Mouse (Mus musculus) kidney, embryonic 16.5 days (tissue): ENCODE results near the gene Prss16. TPM values are rescaled to one million over a fixed set of nuclear protein-coding genes. Genes with fewer than 3 reads are reported as not detected.

ENCODE experiments used
- ATAC-seq: fragments of 200-750 bp; cut with Nextera tagmentation; 2 replicates; pipeline ENCODE4 v1.8.0; 2017; ENCODE audit warnings: moderate TSS enrichment; ENCODE audit not compliant: low FRiP score, low TSS enrichment
- H3K27ac ChIP-seq: fragments of 300-500 bp; sonication (generic); 2 replicates; pipeline ENCODE4 v1.5.1; 2014; ENCODE audit warnings: low read length
- H3K27me3 ChIP-seq: fragments of 300-500 bp; sonication (generic); 2 replicates; pipeline ENCODE4 v1.6.1; 2014; ENCODE audit warnings: low read length, control low read depth, mixed read lengths; ENCODE audit not compliant: insufficient read depth
- H3K36me3 ChIP-seq: fragments of 300-500 bp; sonication (generic); 2 replicates; pipeline ENCODE4 v1.6.1; 2014; ENCODE audit warnings: low read length, control low read depth, mixed read lengths; ENCODE audit not compliant: insufficient read depth
- H3K4me1 ChIP-seq: fragments of 300-500 bp; sonication (generic); 2 replicates; pipeline ENCODE4 v1.6.1; 2014; ENCODE audit warnings: low read length, control low read depth, mixed read lengths; ENCODE audit not compliant: insufficient read depth
- H3K4me2 ChIP-seq: fragments of 300-500 bp; sonication (generic); replicated peaks from 2 replicates; pipeline ENCODE4 v1.6.1; 2014; ENCODE audit warnings: low read depth, low read length
- H3K4me3 ChIP-seq: fragments of 300-500 bp; sonication (generic); 2 replicates; pipeline ENCODE4 v1.5.1; 2014; ENCODE audit warnings: mild to moderate bottlenecking, low read length
- H3K9ac ChIP-seq: fragments of 300-500 bp; sonication (generic); replicated peaks from 2 replicates; pipeline ENCODE4 v1.6.1; 2014; ENCODE audit warnings: low read length
- H3K9me3 ChIP-seq: fragments of 300-500 bp; sonication (generic); 2 replicates; pipeline ENCODE4 v1.6.1; 2016; ENCODE audit warnings: low read length, control low read depth
- WGBS: fragments of 180-500 bp; shearing (Covaris S2); extraction: QIAGEN DNeasy Blood & Tissue Kit; methylation state at CpG from one replicate; pipeline ENCODE4 v1.1.7; 2014; 5-methylcytosine and 5-hydroxymethylcytosine counted together
- polyA plus RNA-seq: library from polyadenylated mRNA; unstranded; fragments of >200 nt; fragmentation: Nextera tagmentation; extraction: Ambion mirVana; gene quantifications from 2 replicates; pipeline ENCODE4 v1.2.1, GENCODE M21; 2015

Prss16 gene
- polyA plus RNA-seq, 1 experiment from 2014 or later, result 0.97 TPM

DNA sequence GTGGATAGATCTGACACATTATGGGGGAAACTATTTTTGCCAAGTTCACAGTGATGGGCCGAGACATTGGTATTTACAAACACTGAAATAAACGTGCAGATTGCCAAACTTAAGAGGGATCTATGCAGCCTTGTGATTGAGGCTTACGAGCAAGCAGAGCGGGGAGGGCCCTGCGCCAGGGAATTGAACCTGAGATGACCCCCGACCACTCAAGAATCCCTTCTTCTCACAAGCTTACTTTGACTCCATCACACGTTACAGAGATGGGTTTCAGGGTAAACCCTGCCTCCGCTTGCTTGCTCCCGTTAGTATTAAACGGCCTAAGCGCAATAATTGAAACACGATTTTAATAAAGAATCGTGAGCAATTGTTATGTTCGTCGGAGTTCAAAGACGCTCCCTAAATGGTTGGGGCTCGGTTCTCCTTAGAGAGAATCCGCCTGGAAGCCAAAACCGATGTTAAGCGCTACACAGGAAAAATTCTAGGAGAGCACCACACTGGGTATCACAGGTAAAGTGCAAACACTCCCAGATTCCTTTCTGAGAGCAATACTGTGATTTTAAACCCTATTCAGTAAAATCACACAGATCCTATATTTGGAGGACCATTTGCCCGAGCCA is 12.2 kb downstream of the Prss16 start:
- Histone ChIP-seq H3K4me1 (peaks cover 14% of the 10 kb centered on the region), H3K9me3 (no peaks in the 10 kb centered on the region), H3K4me2 (peak overlapping the region; percentile 64), H3K27ac (no peak overlapping the region), H3K4me3 (peak overlapping the region; percentile 39), H3K9ac (no peak overlapping the region), H3K36me3 (no peaks in the 10 kb centered on the region), H3K27me3 (peaks cover 84% of the 10 kb centered on the region)
- no peak for ATAC-seq
- 3% methylated on average over 21 of the region's 21 CpGs for WGBS

DNA sequence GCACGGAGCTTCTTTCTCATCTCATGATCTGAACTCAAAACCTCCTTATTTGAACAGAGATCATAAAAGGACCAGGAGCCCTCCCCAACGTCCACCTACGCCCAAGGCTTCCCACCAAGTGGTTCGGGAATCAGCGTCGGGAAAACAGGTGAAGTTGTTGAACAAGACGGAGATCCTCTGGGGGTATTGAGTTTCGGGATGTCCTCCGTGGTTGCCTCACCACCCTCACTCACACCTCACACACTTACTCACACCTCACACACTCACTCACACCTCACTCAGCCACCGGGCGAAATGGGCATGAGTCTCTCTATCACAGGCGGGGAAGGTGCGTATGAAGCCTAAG is 12.7 kb downstream of the Prss16 start:
- H3K27ac ChIP-seq, result no peak overlapping the region
- no peak for ATAC-seq
- H3K9ac ChIP-seq, result no peak overlapping the region
- peak overlapping the region; percentile 64 for H3K4me2 ChIP-seq
- H3K27me3 ChIP-seq, result peaks cover 79% of the 10 kb centered on the region
- WGBS, result 3% methylated on average over 13 of the region's 13 CpGs
- H3K4me1 ChIP-seq, result peaks cover 14% of the 10 kb centered on the region
- H3K4me3 ChIP-seq, result peak overlapping the region; percentile 39
- H3K9me3 ChIP-seq, result no peaks in the 10 kb centered on the region
- no peaks in the 10 kb centered on the region for H3K36me3 ChIP-seq

DNA sequence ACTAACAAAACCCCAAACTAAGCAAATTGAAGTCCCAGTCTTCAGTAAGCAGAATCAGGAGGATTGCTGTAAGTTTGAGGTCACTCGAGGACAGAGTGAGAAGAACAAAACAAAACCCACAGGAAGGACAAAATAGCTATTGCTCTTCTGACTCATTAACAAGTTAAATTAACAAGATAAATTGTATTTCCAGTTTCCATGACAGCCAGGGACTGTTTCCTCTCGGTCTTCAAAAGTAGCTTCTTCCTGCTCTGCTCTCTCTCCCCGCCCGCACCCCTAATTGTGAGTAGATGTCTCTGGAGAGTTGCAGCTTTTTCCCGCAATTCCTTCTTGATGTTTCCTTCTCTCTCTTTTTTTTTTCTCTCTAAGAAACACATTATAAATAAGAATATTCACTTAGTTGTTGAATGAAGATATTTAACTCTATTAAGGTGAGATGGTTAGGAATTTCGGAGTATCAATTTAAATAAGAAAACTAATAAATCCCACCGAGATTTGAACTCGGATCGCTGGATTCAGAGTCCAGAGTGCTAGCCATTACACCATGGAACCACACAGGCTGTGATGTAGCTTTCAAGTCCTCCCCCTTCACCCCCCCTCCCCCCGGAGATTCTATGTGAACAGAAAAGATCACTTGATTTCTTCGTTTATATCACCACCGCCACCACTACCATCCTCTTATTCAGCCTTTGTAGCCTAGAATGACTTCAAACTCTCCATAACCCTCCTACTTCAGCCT is 13.3 kb downstream of the Prss16 start:
- no peak; the same call in 1 of the 2 replicates for ATAC-seq
- Histone ChIP-seq H3K36me3 (no peaks in the 10 kb centered on the region), H3K27me3 (peaks cover 74% of the 10 kb centered on the region), H3K4me2 (peak overlapping the region; percentile 64), H3K9ac (no peak overlapping the region), H3K4me1 (peaks cover 14% of the 10 kb centered on the region), H3K27ac (no peak overlapping the region), H3K9me3 (peaks cover under 1% of the 10 kb centered on the region), H3K4me3 (peak overlapping the region; percentile 50)
- WGBS, result 2% methylated on average over 12 of the region's 12 CpGs

DNA sequence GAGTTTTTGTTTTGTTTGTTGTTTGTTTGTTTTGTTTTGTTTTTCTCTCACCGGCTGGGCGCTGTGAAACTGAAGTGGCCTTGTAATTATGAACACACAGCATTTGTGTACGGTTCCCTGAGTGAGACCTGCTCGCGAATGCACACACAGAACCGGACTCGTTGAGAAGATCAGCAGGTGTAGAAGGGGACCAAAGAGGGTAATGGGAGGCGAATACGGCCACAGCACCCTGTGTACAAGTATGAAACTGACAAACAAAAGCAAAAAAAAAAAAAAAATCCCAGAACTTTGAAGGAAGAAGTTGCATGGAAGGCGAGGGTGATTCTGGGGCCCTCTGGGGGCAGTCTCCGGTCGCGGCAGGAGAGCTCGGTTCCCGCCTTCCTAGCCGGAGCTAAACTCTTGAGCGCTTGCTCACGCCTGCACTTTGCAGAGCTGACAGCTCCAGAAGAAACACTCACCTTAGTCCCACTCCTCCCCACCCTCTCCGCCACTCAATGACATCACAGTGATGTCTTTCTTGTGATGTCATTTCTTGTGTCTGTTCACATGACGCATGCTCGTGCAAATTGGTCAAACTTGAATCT is 14.1 kb downstream of the Prss16 start:
- Histone ChIP-seq H3K4me1 (peaks cover 14% of the 10 kb centered on the region), H3K9me3 (peaks cover 6% of the 10 kb centered on the region), H3K4me3 (peak overlapping the region; percentile 50), H3K27ac (no peak overlapping the region), H3K9ac (peak overlapping the region; percentile 11; the same call in 1 of the 2 replicates), H3K27me3 (peaks cover 65% of the 10 kb centered on the region), H3K4me2 (peak overlapping the region; percentile 64), H3K36me3 (no peaks in the 10 kb centered on the region)
- WGBS, result under 1% methylated on average over 20 of the region's 21 CpGs
- peak; percentile 70; the same call in 1 of the 2 replicates for ATAC-seq

DNA sequence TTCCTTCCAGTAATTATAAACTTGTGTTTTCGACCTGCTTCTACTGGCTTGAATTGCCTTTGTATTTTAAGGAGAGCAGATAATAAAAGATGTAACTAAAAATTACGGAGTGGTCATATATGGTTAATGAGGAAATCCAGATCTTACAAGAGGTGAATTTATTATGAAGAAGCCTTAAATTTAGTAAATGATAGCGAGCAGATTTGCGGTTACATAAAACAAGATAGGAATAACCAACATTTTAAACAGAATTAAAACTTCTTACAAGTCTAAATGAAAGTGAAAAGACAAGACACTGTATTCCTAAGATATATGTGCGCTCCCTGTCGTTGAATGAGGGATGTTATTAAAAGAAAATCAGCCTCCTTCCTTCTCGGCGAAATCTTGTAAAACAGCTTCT is 14.6 kb downstream of the Prss16 start:
- peaks cover 60% of the 10 kb centered on the region for H3K27me3 ChIP-seq
- peaks cover 14% of the 10 kb centered on the region for H3K4me1 ChIP-seq
- H3K36me3 ChIP-seq, result no peaks in the 10 kb centered on the region
- ATAC-seq, result no peak
- H3K9me3 ChIP-seq, result peaks cover 8% of the 10 kb centered on the region
- H3K9ac ChIP-seq, result 0 out of 2 replicates have a peak overlapping the region, but pooled peaks have one; percentile 11
- H3K4me2 ChIP-seq, result peak overlapping the region; percentile 64
- H3K4me3 ChIP-seq, result peak overlapping the region; percentile 50
- 5% methylated on average over 8 of the region's 8 CpGs for WGBS
- no peak overlapping the region for H3K27ac ChIP-seq

DNA sequence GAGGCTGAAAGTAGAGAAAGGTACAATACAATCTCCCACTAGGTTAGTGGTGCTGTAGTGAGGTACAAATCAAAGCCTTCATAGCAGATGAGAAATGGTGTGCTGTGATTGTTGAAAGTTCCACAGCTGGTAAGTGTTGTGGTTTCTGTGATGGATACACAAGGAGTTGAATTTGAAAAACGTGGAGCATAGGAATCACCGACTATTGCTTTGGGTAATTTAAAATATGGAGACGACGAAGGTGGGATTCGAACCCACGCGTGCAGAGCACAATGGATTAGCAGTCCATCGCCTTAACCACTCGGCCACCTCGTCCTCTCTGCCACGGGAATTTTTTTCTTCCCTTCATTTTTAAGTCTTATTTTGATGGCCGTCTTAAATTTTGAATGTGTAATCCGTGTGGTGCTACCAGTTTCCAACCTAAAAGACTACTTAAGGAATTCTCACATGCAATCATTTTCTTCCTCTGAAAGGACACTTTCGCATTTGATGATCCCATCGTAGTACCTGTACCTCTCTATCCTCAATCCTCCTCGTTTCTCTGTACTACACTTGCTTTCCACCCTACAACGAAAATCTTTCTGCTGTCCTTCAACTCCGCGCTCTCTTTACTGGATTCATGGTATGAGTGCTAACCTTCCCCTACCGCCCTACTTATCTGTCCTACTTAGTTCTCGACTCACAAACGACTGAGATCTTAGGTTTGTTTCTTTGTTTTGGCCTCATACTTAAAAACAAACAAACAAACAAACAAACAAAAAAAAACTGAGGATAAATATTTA is 15.4 kb downstream of the Prss16 start:
- H3K9ac ChIP-seq, result no peak overlapping the region
- H3K4me3 ChIP-seq, result no peak overlapping the region
- H3K9me3 ChIP-seq, result peaks cover 8% of the 10 kb centered on the region
- no peaks in the 10 kb centered on the region for H3K36me3 ChIP-seq
- H3K4me1 ChIP-seq, result peaks cover 14% of the 10 kb centered on the region
- H3K27me3 ChIP-seq, result peaks cover 52% of the 10 kb centered on the region
- ATAC-seq, result no peak
- H3K27ac ChIP-seq, result no peak overlapping the region
- 3% methylated on average over 22 of the region's 22 CpGs for WGBS
- peak overlapping the region; percentile 21; the same call in 1 of the 2 replicates for H3K4me2 ChIP-seq

DNA sequence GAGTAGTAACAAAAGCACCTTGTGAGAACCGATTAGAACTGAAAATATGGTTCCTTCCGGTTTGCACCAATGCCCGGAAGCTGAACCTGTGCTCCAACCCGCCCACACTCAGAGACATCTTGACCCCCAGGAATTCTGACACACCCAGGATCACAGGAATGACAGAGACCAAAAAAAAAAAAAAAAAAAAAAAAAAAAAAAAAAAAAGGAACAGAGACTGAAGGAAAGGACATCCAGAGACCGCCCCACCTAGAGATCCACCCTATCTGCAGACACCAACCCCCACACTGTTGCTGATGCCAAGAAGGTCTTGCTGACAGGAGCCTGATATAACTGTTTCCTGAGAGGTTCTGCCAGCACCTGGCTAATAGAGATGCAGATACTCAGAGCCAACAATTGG is 17.0 kb downstream of the Prss16 start:
- Histone ChIP-seq H3K4me2 (no peak overlapping the region), H3K4me1 (peaks cover 14% of the 10 kb centered on the region), H3K27me3 (peaks cover 43% of the 10 kb centered on the region), H3K9me3 (peaks cover 8% of the 10 kb centered on the region), H3K4me3 (no peak overlapping the region), H3K27ac (no peak overlapping the region), H3K9ac (no peak overlapping the region), H3K36me3 (no peaks in the 10 kb centered on the region)
- 83% methylated on average over 5 of the region's 5 CpGs for WGBS
- no peak for ATAC-seq

DNA sequence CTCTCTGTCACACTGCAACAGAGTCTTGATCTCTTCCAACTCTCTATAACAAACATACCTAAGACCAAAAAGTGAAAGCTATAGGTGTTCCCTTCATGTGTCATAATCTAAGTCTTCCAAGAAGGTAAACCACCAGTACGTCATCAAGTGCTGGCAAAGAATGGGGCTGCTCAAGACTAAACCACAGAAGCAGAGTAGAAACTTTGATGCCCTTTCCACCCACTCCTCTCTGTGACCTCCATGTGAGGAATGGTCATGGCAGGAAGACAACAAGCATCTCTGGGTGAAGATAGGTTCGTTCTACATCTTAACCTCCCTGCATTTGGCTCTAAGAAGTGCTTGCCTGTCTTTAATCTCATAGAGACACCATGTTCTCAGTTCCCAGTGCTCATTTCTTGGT is 25.1 kb downstream of the Prss16 start:
- no peaks in the 10 kb centered on the region for H3K36me3 ChIP-seq
- no peak overlapping the region for H3K9ac ChIP-seq
- WGBS, result 84% methylated on average over 2 of the region's 2 CpGs
- no peak for ATAC-seq
- peaks cover 9% of the 10 kb centered on the region for H3K4me1 ChIP-seq
- peaks cover 60% of the 10 kb centered on the region for H3K27me3 ChIP-seq
- no peak overlapping the region for H3K27ac ChIP-seq
- no peak overlapping the region for H3K4me2 ChIP-seq
- H3K4me3 ChIP-seq, result no peak overlapping the region
- H3K9me3 ChIP-seq, result no peaks in the 10 kb centered on the region

DNA sequence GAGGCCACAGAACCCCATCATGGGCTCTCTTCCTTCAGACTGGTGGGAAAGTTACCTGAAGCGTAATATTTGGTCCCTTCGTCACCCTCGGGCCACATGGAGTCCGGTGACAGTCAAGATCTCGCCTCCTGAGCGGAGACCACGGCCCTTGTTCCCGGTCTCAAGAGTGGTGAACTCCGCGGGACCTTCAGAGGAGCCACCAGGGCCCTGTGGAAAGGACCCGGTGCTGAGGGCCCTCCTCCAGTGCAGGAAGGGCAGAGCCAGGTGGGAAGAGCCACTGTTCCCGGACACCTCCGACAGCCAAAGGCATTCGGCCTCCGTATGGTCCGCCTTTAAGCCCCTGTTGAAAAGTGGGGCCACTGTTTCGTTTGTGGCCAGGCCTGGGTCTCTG is 27.7 kb downstream of the Prss16 start:
- peaks cover 51% of the 10 kb centered on the region for H3K27me3 ChIP-seq
- ATAC-seq, result peak; percentile 53; the same call in 1 of the 2 replicates
- 3% methylated on average over 17 of the region's 17 CpGs for WGBS

More for the DNA sequence above, 27.7 kb downstream of the Prss16 start:
- peaks cover 9% of the 10 kb centered on the region for H3K4me1 ChIP-seq
- no peaks in the 10 kb centered on the region for H3K9me3 ChIP-seq
- peak overlapping the region; percentile 74 for H3K9ac ChIP-seq
- H3K4me3 ChIP-seq, result peak overlapping the region; percentile 54
- H3K36me3 ChIP-seq, result no peaks in the 10 kb centered on the region
- no peak overlapping the region for H3K27ac ChIP-seq
- peak overlapping the region; percentile 96 for H3K4me2 ChIP-seq
